Mouse (Mus musculus) kidney, postnatal 14 days (tissue): Measurements from ENCODE around the gene Aox2.
A peak's percentile ranks its signal among the peaks of the same experiment; 100 is the strongest.

Experiments used
- DNase-seq: peaks from one replicate; pipeline ENCODE4 v3.0.0; 2022; ENCODE audit warnings: mixed read lengths

The Aox2 gene

DNA sequence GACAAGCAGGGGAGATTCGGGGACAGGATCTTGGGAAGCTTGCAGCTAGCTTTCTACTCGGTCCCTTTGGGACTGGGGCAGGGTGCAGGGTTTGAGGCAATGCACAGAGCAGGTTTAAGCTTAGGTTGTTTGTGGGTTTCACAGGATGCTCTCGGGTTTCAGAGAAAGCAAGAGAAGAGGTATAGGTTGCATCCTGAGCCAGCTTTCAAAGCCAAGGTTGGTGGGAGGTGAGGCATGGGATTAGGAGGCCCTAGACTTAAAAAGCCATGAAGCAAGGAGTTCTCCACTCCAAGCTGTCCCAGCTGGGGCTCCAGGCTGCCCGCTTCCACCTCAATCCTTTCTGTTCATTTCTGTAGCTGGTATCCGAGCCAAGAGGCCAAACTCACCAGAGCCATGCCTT, at the start of gene Aox2:
Aox2 (plus strand) TSS at position 301 of the 400 bp plus-strand sequence.
- no peak for DNase-seq

DNA sequence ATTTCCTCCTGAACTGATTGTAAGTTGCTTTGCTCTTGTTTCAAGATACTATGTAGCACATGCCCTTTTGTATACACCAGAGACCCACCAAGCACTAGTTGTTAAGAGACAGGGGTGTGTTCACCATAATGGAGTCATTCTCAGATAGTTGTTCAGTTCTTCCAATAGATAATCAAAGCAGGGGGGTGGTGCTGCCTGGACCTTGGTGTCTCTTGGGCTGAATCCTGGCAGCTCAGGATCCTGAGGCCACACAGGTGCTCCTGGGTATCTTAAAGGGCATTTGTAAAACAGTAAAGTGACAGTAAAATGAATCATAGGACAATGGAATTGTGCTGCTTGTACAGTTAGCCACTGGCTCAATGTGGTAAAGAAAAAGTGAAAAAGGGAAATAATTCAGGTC, 49.2 kb upstream of the Aox2 start:
- no peak for DNase-seq

DNA sequence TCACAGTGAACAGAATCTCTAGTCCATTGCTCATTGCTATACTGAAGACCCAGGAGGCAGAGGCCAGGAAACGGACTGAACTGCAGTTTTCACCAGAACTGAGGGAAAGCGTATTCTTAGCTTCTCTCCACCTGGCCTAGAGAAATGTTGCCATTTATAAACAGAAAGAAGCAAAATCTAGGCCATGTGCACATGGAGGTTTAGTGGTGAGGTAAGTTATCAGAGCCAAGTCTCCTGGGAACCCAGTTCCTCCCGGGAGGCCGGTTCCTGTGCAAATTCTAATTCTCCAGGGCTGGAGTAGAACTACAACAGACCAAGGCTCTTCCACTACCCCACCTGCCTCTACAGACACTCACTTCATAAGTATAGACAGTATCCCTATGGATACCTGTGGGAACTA, 48.4 kb upstream of the Aox2 start:
- no peak for DNase-seq

DNA sequence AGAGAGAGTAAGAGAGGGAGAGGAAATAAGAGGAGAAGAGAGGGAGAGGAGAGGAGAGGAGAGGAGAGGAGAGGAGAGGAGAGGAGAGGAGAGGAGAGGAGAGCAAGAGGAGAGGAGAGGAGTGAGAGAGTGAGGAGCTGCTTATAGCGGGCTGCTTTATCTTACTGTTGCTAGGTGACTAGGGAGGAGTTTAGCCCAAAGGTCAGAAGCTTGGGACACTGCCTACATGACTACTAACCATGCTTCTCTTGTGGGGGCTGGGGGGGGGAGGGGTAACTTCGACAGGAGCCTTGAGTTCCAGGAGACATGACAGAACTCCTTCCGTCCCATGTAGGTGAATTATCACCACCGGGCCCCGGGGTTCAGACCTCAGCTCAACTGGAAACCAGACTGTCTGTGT, 47.6 kb upstream of the Aox2 start:
- DNase-seq: no peak

DNA sequence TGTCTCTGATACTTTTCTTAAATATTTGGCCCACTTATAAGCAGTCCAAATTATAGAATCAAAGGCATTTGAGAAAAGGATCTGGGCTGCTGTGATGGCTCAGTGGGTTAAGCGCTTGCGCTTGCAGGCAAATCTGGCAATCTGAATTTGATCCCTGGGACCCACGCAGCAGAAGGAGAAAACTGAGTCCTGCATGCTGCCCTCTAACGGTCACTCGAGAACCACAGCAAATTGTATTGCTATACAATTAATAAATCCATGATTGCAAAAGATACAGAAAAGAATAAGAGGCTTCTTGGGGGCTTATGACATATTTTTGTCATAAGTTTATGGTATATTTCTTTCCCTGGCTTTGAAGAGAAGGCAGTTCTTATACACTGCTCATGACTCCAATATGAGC, 42.7 kb upstream of the Aox2 start:
- no peak for DNase-seq

DNA sequence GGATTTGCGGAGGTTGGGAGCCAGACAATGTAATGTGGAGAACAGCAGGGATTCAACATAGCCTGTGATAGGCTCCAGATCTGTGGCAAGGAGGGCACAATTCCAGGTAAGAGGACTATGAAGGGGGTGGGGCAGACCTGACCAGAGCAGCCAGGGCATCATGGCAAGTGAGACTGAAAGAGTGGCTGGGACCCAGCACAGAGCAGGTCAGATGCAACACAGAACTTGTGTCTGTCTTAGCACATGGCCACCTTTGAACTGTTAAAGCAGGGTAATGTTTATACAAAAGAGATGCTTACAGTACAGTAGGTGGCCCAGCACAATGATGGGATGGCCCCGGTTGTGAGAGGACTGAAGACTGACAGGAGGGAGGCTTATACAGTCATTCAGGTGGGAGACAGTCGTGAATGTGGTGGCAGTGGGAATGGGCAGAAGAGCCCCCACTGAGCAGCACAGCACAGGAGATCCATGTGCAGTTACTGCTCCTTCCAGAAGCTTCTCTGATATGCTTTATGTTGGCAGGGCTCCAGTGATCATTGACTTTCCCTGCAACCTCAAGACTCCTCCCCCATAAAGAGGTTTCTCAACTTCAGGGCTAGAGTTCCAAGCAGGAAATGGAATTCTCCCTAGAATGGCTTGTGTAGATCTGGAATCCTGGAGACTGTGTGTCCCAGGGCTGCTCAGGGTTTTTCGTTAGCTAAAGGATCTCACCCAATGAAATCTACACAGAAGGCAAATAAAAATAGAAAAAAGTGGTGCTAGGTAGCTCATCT, 40.4 kb upstream of the Aox2 start:
- peak; percentile 29 for DNase-seq

DNA sequence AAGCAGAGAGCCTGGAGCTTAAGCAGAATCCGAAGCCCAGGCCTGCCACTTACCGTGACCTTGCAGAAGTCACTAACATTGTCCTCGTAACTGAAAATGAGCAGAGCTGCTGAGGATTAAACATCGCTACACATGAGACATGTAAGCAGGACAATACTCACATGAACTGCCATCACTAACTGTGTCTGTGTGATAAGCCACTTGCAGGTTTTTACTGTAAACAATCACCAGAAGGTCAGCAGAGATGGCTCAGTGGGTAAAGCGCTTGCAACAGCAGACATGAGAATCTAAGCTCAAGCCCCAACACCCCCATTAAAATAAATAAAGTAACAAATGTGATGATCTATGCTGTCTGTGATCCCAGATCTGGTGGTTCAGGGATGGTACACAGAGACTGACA, 39.7 kb upstream of the Aox2 start:
- no peak for DNase-seq

DNA sequence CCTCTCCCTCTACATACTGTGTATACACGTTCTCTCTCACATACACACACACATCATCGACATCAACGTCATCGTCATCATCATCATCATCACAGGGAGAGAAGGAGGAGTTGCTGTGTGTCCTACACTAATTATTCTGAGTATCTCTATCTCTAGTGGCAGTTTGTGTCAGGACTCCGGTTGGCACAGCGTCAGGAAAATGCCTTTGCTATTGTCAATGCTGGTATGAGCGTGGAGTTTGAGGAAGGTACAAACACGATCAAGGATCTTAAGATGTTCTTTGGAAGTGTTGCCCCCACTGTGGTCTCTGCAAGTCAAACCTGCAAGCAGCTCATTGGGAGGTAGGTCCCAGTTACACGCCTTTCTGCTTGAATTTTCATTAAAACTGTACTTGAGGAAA, 39.2 kb upstream of the Aox2 start:
- DNase-seq: no peak

DNA sequence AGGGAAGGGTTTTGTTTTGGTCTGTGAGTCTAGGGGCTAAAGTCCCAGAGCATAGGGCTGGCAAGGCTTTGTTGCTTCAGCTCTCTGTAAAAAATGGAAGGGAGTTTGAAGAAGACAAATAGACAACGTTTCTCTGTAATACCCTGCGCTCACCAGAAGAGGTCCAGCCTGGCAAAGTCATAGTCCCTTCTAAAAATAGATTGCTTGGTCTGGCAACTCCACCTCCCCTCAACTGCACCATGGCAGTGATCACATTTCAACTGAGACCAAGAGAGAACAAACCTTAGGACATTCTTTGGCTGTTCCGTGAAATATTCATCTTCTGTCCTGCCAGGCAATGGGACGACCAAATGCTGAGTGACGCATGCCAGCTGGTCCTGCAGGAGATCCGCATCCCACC, 37.8 kb upstream of the Aox2 start:
- no peak for DNase-seq

DNA sequence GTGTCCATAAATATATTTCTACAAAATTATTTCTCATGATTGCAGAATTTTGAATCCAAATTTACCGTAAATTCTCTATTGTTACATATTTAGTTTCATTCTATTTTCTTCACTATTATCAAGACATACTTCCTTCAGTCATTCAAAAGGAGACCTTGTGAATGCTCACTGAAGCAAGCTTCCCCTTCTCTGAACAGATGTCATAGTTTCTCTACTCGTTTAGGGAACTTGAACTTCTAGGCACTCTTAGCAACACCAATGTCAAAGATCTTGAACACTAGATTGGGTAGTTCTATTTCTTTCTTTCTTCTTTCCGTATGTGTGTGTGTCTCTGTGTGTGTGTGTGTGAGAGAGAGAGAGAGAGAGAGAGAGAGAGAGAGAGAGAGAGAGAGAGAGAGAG, 33.6 kb upstream of the Aox2 start:
- DNase-seq: no peak

DNA sequence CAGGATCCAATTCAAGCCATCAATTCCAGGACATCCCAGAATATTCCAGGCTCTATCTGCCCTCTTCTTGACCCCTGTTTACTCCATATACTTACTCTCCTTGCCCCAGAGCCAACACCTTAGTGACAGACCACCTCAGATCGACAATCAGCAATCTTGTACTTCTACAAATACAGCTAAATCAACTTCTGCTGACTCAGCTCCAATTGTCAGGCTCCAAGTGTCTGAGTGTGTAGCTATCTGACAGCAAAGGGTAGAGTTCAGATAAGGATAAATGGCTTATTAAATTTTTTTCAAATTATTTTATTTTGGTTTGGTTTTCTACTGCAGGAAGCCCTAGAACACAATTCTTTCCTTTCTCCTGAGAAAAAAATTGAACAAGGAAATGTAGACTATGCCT, 29.6 kb upstream of the Aox2 start:
- no peak for DNase-seq

DNA sequence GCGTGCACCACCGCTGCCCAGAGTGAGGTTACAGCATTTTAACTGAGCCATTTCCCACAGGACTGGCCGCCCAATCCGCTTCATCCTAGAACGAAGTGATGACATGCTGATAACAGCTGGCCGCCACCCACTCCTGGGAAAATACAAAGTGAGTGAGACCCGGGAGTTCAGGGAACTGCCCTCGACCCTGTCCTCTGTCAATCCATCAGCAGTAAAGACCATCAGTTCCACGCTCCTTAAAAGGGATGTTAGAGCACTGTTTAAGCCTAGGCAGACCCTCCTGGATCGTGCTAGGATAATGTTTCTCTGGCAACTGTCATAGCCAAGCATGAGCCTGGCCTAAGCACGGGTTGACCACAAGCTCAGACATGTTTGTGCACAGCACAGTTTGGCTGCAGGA, 24.7 kb upstream of the Aox2 start:
- no peak for DNase-seq

DNA sequence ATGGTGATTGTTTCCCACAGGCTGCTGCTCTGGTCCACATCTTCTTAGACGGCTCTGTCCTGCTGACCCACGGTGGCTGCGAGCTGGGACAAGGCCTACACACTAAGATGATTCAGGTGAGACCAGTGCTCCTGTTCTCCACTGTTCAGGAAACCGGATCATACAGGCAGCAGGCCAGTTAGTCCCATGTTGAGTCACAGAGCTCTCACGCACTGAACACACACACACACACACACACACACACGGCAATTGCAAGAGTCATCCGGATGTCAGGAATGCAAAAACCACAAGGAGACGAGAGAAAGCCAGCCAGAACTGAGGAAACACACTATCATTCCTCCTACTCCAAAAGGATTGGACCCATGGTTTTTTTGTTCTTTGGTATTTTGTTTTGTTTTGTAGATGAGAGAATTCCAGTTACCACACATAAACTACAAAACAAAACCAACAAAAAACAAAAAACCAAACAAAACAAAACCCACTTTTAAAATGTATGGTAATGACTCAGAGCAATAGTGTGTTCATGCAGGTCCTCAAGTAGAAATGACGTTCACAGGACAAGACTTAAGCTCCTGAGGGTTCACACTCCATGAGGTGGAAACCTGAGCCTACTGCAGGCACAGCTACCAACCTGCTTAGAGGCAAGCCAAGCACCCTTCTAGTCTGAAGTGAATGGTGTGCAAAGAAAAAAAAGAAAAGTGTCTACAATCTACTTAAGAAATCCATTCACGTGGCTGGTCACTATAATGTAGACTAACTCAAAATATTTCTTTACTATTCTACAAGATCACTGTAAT, 20.7 kb upstream of the Aox2 start:
- peak; percentile 14 for DNase-seq

DNA sequence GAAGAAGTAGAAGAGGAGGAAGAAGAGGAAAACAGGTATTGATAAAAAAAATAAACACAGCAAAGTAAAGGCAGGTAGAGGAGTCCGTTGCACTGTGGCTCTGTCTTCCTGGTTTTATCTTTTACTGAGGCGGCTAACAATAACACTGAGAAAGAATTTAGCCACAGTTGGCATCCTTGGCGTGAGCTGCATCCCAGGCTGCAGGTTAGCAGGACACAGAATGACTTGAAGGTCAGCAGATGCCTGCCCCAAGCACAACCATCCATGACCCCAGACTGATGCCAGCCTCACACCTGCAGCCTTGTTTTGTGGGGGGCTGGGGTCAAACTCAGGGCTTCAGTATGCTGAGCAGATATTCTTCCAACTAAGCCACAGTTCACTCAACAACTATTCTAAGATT, 17.8 kb upstream of the Aox2 start:
- no peak for DNase-seq

DNA sequence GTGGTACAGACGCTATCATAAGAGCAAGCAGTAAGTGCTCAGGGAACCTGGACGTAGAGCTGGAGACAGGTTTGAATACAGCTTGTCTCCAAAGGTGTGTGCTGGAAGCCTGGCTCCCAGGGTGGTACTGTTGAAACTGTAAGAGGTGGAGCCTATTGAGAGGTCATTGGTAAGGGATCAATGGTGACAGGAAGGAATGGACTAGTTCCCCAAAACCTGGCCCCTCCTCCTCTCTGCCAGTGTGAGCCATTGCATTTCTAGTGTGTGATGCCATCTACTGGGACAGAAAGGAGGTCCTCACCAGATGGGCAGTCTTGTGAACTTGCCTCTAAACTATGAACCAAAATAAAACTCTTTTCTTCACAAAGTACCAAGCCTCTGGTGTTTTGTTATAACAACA, 9.9 kb upstream of the Aox2 start:
- no peak for DNase-seq

DNA sequence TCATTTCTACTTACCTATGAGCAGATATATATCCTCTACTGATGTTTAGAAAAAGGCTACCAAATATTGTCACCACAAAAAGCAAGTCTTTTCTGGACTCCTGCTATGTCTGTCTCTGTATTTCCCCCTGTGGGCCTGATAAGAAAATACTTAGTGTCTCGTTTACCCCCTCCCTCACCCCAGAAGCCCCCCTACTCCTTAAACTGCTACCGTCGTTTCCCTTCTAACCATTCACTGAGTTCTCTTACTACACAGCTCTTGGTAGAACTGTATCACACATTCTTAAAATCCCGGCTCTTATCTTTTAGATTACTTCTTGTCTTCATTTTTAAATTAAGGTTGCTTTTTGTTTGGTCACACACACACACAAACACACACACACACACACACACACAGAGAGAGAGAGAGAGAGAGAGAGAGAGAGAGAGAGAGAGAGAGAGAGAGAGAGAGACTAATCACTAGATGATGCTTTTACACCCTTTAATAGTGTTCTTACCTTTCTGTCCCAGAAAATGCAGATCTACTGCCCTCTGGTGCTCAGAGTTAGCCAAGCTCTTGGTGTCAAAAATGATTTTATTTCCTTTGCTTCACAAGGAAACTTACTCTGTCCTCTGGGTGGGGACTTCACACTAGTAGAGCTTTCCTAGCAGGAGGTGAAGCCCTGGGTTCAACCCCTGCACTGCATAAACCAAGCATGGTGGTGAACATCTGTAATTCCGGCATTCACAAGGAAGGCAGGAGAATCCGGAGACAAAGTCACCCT, 7.1 kb upstream of the Aox2 start:
- DNase-seq: peak; percentile 54

DNA sequence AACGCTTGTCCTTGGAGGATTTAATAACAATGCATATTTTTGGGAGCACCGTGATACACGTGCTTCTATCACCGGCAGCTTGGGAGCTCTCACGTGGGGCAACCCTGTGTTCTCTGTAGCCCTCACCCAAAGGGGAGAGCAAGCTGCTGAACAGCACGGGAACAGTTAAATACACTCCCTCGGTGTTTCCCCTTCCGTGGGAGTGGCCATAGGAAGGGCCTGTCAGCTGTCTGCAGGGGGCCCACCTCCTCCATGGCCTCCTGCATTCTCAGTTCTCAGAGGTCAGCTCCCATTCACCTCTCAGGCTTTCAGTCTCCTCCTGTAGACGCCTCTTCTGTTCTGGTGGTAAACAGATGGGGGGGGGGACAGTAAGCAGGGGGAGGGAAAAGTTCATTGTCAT, 2.2 kb upstream of the Aox2 start:
- DNase-seq: no peak

DNA sequence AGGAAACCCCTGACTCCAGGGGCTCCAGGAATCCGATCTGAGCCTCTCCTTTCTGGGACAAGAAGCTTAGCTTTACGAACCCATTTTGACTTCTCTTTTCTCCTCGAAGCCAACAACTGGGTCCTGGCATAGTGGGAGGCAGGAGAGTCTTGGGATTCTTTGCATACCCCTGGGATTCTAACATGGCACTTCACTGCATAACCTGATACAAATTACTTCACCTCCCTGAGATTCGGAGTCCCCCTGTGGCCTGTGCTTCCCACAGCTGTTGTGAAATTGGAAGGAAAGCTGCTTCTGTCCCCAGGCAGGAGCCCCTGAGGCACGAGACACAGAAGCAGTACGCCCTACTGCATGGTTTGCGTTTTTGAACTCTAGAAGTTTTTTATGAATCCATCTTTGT, 387 bp downstream of the Aox2 start:
- no peak for DNase-seq

DNA sequence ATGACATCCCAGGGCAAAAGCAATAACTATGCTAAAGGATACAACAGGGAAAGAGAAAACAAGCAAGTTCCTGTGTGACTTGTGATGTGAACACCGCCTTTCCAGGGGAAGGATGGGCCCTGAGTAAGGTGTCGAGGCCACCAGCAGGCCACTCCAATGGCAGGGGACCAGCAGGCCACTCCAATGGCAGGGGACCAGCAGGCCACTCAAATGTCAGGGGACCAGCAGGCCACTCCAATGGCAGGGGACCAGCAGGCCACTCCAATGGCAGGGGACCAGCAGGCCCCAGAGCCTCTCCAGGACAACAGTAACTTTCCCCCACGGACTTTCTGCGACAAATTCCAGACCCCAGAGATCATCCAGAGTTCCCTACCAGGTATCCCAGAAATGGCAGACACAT, 2.3 kb downstream of the Aox2 start:
- DNase-seq: no peak

DNA sequence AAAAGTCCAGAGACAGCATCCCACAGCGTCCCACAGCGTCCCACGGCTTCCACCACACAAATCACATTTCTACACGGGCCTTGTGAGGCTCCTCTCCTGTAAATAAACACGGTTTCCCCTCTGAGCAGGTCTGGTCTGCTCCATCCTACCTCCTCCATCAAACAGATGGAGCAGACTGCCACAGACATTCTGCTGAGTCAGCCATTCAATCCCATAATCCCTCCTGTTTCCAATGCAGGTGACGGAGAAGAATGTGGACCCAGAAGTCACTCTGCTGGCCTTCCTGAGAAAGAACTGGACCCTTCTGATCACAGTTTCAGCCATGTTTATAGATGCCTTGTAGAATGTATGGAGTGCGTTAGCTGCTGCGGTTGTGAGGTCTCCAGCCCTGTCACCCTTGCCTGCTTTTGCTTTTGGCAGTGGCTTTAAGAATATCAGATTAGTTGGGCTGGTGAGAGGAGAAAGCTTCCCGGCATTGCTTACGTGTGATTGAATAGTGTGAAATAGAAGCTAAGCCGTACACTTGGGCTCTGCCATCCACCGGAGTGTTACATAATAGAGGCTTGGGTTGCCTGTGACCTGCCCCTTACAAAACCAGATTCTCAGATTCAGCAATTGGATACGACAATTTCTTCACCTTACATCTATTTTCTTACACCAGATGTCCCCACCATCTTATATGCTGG, 3.0 kb downstream of the Aox2 start:
- no peak for DNase-seq

DNA sequence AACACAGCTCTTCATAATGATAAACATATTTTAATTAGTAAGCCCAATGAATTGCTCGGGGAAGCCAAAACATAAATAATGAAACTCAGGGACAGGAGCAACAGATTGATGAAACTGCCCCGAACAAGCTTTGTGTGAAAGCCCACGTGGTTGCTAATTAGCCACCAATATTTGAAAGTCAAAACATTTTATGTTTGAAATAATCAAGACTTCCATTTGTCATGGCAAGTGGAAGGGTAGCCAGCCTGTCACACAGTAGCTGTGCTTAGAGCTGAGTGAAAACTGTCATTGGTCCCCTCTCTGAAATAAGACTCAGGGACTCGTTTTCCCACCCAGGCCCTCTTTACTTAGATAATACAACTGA, 3.5 kb downstream of the Aox2 start:
- DNase-seq: no peak

DNA sequence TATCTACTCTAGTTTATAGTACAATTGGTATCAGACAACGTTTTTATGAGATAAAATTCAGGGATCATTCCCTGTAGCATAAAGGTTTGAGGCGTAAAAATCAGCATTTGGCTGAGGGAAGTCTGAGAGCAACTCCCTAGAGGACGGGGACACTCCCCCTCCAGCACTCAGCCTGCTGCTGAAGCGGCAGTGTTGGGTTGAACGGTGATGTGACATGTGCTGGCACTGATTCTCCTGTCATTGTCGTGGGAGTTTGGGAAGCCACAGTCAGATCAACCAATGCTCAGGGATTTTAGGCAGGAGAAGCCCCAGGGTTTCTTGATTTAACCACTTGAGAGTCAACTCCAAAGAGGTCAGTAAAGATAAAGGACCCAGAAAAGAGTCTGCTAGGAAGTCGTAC, 6.4 kb downstream of the Aox2 start:
- no peak for DNase-seq

DNA sequence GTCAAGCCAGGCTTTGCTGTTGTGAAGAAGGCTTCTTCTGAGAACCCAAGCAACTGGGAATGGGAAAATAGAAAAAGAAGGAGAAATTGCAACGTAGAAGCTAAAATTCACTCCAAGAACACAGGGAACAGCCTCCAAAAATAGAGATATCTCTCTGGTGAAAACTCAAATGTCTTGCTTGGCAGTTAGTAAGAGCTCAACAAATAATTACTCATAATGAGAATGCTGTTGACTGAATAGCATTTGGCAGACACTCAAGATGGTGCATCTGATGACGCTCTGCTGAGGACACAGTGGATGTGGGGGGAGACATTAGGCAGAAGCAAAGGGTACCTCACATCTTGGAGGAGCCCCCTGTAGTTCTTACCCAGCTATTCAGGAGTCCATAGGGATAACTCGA, 10.0 kb downstream of the Aox2 start:
- no peak for DNase-seq
